Mouse (Mus musculus) 3134 (cell line): Measurements from ENCODE around the gene Cryzl1.

Experiments
- DNase-seq: peaks from one replicate; pipeline ENCODE4 v3.0.0-alpha.2; 2011; ENCODE audit warnings: low spot score; ENCODE audit not compliant: insufficient read length; ENCODE audit errors: extremely low read depth

Gene Cryzl1

DNA sequence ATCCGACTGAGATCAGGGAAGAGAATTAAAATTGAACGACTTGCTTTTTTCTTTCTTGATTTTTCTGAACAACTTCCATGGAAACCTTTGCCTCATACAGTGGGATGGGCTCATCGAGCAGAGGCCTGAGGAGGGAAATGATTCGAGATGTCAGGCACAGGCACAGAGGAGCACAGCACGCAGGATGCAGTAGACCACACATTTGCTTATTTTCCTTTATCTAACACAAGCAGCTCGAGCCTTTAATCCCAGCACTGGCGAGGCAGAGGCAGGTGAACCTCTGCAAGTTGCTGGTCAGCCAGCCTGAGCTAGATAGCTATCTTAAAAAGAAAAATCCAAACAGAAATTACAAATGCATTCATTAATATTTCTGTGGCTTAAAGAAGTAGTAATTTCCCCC lies 39.0 kb downstream of the Cryzl1 start:
- no peak for DNase-seq

DNA sequence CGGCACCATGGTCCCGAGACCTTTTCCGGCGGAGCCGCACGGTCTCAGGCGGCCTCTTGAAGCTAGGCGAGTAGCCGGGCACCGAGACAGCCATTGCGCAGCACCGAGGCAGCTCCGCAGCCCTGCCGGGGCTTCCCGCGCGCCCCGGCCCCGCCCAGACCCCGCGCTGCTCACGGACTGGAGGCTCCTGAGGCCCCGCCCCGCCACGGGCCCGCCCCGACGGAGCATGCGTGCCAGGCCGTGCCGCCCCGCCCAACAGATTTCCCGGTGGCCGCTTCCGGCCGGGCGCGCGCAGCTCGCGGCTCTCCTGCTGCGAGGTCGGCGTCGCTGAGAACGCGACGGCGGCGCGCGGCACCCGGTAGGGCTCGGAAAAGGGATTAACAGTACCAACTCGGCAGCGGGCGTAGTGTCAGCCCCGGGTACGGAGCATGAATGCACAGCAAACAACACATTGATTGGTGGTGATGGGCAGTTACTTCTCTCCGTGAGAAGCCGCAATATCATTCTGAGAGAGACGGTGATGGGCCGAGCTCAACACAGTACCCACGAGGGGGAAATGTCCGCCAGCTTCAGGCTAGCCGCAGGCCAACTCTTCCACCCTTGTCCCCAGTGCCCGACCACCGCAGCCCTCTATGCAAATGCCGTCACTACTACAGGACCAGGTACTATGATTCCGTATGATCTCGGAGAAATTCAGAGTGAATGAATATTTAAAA lies 40.0 kb downstream of the Cryzl1 start, which contains the start of gene Donson:
TSS of gene Donson (minus strand) at position 152 of the 716 bp plus-strand sequence.
- DNase-seq, result peak; percentile 92

GRCm38 (mm10) chr16:91688023-91688618 lies 40.7 kb downstream of the Cryzl1 start:
- no peak for DNase-seq

- DNase-seq, result no peak
Measured at GRCm38 (mm10) chr16:91686369-91686768, 42.4 kb downstream of the Cryzl1 start.

DNA sequence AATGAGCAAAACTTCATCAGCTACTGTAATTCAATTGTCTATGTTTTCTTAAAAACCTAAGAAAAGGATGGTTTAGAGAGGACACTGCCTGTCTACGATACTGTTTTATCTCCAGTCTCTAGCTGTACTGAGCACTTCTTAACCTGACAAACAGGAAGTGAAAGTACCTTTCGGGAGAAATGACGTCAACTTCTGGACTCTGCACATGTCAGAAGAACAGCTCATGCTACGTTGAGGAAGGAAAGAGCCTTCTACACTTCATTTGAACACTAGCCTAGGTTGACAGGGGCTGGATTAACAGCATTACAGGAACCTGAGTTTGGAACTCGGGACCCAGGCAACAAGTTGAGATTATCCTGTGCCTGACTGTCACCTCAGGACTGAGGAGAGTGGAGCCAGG lies 43.2 kb downstream of the Cryzl1 start:
- DNase-seq, result no peak

- no peak for DNase-seq
Measured at GRCm38 (mm10) chr16:91680656-91681055, 48.1 kb downstream of the Cryzl1 start.

DNA sequence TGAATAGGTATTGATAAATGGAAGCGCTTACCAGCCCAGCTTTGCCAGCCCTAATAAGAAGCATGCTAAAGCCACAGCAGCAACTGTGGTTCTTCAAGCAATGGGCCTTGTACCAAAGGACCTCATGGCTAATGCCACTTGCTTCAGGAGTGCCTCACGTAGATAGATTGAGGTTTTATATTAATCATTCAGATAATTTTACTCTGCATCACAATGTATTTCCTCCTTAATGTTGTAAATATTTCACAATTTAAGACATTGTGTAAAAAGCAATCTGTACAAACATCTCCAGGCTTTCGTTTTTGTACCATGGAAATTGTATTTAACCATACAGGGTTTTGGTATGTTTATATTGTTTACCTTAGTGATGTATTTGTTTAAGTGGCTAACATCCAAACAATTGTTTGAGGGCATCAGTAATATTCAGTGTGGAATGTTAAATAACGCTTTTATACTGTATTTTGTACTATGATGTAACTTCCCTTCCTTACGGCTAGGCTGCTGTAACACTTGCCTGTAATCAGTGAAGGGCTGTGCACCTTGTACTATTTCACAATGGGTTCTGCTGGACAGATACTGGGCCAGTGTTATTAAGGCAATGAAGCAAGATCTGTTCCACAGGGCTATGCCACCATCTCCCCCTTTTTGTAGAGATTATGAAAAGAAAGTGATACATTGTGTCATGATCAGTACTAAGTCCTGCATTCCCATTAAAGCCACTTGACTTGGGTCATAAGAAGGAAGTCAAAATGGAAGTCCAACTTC lies 50.4 kb downstream of the Cryzl1 start:
- no peak for DNase-seq

DNA sequence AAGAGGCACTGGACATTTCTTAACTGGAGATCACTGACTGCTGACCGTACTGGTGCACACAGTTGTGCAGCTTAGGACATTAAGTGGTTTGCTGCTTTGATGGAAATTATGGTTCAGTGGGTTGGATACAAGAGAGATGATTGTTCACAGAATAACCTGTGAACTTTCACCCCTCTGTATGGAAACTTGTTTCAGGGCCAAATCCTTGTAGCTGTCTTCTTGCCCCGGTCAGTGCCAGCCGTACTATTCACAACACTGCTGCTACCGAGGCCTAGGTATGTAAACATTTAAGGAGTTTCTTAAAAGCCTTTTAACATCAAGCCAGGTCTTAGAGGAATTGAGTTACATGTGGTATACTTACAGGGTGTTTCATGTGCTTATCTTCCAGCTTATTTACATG lies 54.3 kb downstream of the Cryzl1 start:
- DNase-seq, result no peak

- no peak for DNase-seq
Measured at GRCm38 (mm10) chr16:91663795-91664194, 65.0 kb downstream of the Cryzl1 start.

- no peak for DNase-seq
Measured at GRCm38 (mm10) chr16:91662336-91662735, 66.4 kb downstream of the Cryzl1 start.

GRCm38 (mm10) chr16:91661397-91661796 lies 67.4 kb downstream of the Cryzl1 start:
- DNase-seq, result no peak

- DNase-seq, result no peak
Measured at GRCm38 (mm10) chr16:91659798-91660197, 69.0 kb downstream of the Cryzl1 start.

DNA sequence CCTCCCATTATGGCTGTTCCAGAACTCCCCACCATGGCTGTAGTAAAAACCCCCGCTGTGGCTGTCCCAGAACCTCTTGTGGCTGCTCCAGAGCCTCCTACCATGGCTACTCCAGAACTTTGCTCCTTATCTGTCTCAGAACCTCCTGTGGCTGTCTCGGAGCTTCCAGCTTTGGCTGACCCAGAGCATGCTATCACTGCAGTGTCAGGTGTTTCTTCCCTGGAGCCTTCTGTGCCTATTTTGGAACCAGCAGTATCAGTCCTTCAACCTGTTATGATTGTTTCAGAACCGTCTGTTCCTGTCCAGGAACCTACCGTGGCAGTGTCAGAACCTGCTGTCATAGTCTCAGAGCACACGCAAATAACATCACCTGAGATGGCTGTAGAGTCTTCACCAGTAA lies 70.3 kb downstream of the Cryzl1 start:
- DNase-seq, result no peak

DNA sequence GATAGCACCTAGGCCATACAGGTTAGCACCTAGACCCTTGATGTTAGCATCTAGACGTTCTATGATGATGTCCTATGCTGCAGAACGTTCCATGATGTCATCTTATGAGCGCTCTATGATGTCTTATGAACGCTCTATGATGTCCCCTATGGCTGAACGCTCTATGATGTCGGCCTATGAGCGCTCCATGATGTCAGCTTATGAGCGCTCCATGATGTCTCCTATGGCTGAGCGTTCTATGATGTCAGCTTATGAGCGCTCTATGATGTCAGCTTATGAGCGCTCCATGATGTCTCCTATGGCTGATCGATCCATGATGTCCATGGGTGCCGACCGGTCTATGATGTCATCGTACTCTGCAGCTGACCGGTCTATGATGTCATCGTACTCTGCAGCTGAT lies 71.5 kb downstream of the Cryzl1 start:
- no peak for DNase-seq

DNA sequence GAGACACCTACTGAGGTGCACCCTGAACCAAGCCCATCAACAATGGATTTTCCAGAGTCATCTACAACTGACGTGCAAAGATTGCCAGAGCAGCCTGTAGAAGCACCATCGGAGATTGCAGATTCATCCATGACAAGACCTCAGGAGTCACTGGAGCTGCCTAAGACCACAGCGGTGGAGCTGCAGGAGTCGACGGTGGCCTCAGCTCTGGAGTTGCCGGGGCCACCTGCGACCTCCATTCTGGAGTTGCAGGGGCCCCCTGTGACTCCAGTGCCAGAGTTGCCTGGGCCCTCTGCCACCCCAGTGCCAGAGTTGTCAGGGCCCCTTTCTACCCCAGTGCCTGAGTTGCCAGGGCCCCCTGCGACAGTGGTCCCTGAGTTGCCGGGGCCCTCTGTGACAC lies 73.5 kb downstream of the Cryzl1 start:
- no peak for DNase-seq

DNA sequence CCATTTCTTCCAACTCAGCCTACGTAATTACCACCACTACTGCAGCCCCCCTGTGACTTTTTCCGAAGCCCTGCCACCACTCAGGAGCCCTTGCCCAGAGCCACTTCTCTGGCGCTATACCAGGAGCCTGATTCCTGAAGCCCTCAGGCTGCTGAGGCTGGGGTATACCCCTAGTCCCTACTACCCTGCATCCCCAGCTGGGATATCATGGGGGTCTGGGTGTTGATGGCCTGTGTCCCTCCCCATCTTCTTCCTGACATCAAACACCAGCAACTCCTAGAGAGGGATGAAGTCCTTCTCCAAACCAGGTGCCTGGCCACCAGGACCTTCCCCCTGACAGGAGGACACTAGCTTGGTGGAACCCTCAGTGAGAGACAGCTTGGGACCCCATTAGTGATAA lies 76.6 kb downstream of the Cryzl1 start:
- DNase-seq, result no peak

GRCm38 (mm10) chr16:91649781-91650180 lies 79.0 kb downstream of the Cryzl1 start:
- DNase-seq, result no peak

DNA sequence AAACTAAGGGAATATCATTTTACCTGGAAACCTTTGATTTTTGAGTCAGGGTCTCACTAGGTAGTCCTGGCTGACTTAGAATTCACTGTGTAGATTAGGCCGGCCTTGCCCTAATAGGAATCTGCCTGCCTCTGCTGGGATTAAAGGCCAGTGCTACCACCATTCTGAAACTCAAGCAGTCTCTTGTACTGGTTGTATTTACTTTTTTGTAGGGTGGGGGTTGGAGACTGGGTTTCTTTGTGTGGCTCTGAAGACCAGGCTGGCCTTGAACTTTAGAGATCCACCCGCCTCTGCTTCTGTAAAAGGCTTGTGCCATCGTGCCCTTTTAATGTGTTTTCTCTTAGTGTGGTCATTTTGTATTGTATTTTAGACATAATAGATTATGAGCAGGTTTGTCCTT lies 79.5 kb downstream of the Cryzl1 start:
- DNase-seq, result no peak

- DNase-seq, result peak; percentile 68
Measured at GRCm38 (mm10) chr16:91648220-91648550, 80.6 kb downstream of the Cryzl1 start.

GRCm38 (mm10) chr16:91647461-91648219 lies 81.1 kb downstream of the Cryzl1 start, which contains the start of gene Son:
Gene Son (plus strand): TSS chr16:91647506.
- DNase-seq, result peak; percentile 95
